Mouse (Mus musculus) frontal cortex, adult (tissue): ENCODE results near the gene Ttc28.

Experiments used
- ATAC-seq: cut with Nextera tagmentation; 2 replicates; pipeline ENCODE4 v1.9.2; 2017; ENCODE audit warnings: mild to moderate bottlenecking, moderate library complexity, mixed read lengths; ENCODE audit not compliant: low TSS enrichment

Gene Ttc28

GRCm38 (mm10) chr5:111273589-111273988, 394.0 kb downstream of the Ttc28 start:
- ATAC-seq = peak; percentile 53

DNA sequence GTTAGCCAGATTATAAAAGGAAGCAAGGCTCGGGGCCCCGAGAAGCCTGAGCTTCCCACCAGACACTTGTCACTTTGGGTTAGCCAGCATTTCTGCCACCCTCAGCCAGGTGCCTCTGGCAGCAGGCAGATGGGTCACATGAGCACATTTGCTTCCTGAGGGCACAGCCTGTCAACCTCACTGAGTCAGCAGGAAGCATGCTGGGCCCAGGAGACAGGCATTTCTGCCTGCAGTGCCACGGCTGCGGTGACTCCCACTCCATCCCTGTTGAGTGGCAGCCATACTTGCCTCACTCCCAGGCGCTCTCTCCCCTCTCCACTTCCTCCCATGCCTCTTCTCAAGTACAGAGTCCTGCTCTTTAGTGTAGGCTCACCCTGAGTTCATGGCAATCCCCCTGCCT, 395.3 kb downstream of the Ttc28 start:
- ATAC-seq = peak; percentile 54; the same call in 1 of the 2 replicates

DNA sequence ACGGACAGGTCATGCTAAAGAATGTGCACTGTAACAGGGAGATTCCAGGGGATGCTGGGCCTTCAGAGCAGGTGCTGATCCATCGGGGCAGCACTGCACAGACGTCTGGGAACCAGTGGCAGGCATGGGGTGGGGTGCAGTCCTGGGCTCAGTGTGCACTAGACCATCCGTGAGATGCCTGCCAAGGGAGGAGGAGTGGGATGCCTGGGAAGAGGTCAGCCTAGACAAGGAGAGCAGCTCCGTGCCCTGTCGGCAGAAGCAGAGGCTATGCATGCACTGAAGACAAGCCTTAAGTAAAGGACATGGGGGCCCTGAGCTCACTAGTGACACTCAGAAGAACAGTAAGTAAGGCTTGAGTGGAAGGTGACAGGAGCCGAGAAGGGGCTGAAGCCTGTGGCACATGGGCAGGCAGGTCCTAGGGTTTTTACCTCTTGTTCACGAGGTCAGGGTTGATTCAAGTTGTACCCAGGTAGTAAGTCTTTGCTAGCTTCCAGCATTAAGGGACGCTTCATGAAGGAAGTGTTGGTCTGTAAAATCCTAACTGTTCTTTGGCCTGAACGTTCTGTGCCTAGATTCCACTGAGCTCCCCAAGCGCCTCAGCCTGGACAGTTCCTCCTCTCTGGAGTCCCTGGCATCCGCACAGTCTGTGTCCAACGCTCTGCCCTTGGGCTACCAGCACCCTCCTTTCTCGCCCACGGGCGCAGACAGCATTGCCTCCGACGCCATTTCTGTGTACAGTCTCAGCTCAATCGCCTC, 405.0 kb downstream of the Ttc28 start:
- no peak for ATAC-seq

DNA sequence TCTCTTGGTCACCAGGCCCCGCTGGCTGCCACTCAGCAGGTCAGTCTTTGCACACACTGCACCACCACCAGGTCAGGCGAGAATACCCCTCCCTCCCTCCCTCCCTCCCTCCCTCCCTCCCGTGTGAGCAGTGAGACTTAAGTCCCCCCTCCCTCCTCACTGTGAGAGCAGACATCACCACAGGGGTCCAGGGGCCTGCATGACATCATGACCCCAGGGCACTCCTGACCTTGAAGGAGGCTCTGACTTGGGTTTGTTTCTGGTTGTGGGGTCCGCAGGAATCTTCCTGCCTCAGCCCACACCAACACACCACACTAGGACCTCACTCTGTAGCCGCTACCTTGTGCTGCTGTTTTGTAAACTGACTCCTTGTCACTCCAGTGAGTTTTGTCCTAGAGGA, 408.0 kb downstream of the Ttc28 start:
- no peak for ATAC-seq

GRCm38 (mm10) chr5:111288486-111288885, 408.9 kb downstream of the Ttc28 start:
- no peak for ATAC-seq

GRCm38 (mm10) chr5:111290071-111290470, 410.5 kb downstream of the Ttc28 start:
- ATAC-seq = peak; percentile 50; the same call in 1 of the 2 replicates

DNA sequence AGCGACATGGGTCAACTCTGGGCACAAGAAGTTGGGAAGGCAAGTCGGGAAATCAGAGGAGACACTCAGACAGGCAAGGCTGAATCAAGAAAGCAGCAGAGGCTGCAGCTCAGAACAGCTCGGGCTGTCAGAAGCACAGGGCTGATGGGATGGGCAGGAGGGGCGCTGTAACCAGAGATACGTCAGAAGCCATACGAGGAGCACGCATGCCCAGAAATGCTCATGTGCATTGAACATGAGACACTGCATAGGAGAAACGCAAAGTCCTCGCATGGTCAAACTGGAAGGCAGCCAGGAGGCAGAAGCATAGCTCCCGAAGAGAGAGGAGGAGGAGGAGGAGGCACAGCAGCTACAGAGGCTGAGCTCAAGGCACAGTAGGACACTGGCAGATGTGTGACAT, 412.0 kb downstream of the Ttc28 start:
- peak; percentile 98 for ATAC-seq

- no peak for ATAC-seq
These were observed 418.2 kb downstream of the Ttc28 start for GRCm38 (mm10) chr5:111297801-111298200.

DNA sequence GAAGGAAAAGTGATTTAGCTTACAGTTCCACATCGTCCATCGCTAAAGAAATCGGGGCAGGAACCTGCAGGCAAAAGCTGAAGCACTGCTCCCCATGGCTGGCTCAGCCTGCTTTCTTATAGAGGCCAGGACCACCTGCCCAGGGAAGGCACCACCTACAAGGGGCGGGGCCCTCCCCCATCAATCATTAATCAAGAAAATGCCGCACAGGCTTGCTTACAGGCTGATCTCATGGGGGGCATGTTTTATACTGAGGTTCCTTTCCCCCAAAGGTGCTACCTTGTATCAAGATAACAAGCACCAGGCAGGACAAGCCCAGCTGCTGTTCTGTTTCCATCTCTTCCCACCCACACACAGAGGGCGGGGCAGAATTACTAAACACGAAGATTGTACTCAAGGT, 419.1 kb downstream of the Ttc28 start:
- no peak for ATAC-seq

GRCm38 (mm10) chr5:111300776-111301175, 421.2 kb downstream of the Ttc28 start:
- ATAC-seq = no peak

GRCm38 (mm10) chr5:111301736-111302135, 422.1 kb downstream of the Ttc28 start:
- ATAC-seq = no peak

DNA sequence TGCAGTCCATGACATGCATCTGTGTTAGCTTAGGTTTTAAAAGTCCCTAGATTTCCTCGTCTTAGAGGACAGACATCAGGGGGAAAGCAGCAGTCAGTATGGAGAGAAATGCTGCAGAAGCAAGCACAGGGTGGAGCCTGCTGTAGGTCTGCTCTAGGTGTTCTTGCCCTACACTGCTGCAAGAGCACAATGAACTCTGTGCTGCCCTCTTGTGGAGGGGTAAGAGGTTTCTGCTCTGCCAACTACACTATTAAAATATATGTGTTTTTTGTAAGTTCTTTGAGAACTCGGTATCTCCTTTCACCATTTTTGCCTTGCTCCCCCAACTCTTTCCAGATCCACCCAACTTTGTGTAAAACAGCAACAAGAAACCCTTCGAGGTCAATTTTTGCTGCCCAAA, 425.1 kb downstream of the Ttc28 start:
- ATAC-seq = no peak

GRCm38 (mm10) chr5:111310185-111310584, 430.6 kb downstream of the Ttc28 start:
- no peak for ATAC-seq

DNA sequence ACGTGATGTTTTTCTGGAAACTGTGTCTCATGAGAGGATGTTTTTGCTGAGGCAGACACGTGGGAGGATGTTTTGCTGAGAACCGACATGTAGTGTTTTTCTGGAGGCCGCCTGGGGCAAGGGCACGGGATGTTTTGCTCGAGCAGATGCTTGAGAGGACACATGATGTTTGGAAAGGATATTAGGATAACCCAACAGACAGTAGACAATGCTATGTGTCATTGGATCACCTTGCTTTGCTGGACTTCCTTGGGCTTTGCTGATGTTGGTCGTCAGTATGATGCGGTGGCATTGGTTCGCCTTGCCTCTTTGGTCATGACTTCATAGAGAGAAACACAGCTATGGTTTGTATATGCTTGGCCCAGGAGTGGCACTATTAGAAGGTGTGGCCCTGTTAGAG, 434.2 kb downstream of the Ttc28 start:
- ATAC-seq = no peak

GRCm38 (mm10) chr5:111315061-111315460, 435.5 kb downstream of the Ttc28 start:
- no peak for ATAC-seq

- no peak for ATAC-seq
These were observed 437.9 kb downstream of the Ttc28 start for GRCm38 (mm10) chr5:111317526-111317925.

DNA sequence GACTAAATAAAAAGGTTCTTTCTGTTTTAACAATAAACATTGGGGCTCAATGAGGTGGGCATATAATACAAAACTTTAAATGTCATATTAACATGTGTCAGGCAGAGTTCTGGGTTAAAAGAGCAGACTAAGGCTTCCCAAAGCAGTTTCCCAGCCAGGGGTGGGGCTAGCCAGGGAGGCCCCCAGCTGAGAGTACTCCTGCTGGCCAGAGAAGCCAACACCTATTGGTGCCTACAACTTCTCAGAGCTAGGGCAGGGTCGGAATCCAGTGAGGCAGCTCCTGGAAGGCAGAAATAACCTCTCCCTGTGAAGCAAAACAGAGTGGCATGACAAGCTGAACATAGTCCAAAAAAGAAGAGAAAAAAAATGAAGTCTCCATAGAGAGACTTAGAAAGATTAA, 439.3 kb downstream of the Ttc28 start:
- ATAC-seq = no peak

DNA sequence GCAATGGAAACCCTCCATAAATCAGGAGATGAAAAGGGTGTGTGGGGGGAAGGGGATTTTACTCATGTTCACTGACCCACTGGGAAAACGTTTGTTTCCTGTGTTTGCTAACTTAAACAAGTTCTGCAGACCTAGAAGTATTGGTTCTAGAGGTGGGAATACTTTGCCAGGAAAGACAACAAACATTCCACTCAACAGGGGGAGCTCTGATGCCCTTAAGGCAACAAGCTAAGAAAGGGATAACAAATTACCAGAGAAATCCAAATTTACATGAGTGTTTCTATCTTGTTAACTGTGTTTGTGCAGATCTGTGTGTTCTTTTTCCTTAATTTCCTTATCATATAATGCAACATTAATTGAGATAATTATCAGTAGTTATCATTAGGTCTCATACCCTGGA, 446.2 kb downstream of the Ttc28 start:
- no peak for ATAC-seq

- ATAC-seq = no peak
These were observed 447.8 kb downstream of the Ttc28 start for GRCm38 (mm10) chr5:111327420-111327819.

DNA sequence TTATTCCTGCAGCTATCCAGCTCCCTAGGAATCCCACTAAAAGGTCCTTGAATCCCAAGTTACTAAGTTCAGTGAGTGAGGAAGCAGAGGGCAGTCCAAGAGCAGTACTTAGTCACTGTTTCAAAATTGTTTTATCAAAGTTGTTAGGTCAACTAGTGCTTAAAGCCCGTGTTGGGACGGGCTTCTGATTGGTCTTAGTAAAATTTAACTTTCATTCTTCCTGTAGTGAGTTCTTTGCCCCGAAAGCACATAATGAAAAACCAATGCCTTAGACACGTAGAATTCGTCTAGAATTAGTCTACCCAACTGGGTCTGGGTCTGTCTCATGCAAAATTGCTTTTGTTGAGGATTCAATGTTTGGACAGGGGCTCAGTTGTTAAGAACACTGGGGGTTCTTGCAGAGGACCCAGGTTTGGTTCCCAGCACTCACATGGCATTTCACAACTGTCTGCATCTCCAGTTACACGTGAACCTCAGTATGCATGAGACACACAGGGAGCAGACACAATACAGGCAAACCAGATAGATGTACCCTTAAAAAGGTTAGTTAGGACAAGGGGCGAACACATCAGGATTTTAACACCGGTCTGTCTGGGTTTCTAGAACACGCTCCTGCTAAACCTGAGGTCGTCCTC, 450.3 kb downstream of the Ttc28 start:
- ATAC-seq = peak; percentile 36; the same call in 1 of the 2 replicates

DNA sequence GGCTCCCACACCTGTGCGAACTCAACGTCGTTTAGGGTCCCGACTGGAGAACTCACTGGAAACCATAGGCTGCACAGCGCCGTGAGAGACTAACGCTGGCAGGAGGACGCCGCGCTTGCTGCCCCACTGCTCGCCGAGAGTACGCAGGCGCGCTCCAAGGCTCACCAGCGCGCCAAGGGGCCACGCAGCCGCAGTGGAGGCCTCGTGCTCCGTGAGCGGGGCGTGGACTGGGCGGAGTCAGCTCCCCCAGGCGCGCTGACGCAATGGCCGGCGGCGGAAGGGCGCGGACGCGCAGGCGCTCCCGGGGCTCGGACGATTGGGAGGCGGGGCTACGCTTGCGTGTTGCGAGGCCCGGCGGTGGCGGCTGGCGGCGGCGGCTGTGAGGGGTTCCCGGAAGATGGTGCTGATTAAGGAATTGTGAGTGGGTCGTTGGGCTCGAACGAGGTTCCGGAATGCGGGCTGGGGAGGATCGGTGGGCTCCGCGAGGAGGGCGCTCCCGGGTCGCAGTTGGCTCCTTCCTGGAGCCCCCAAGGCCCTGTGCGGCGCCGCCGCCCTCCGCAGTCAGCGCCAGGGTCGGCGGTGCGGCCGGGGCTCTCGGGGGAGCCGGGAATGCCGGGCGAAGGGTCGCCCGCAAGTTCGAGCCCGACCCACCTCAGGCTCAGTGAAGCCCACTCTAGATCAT, 451.0 kb downstream of the Ttc28 start, which contains the start of gene Pitpnb:
Gene Pitpnb, plus strand, starts transcription at position 347 of the 682 bp plus-strand sequence.
- peak; percentile 99 for ATAC-seq

DNA sequence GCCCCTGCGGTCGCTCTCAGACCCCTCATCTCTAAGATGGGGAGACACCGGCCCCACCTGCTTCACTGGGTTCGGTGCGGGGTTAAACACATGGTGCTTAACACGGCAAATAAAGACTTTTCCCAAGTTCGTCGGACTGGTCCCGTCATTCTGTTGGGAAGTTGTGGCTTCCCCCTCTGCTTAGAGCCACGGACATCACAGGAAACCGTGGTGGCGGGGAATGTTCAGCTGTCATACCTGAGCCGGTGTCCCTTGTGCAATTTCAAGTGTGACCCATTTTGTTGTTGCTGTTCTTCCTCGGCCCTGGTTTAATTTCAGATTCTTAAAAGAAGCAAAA, 451.5 kb downstream of the Ttc28 start:
- ATAC-seq = no peak
